Mouse (Mus musculus) G1E (cell line): ENCODE measurements at regions not wholly inside any gene's neighbourhood (a gene's known extent, or its start where the extent isn't known, plus 50 kb on each side); places are given as distances from the start of the nearest gene placed in this dataset.

Experiments
- CTCF ChIP-seq: IDR thresholded peaks from 2 replicates; pipeline ENCODE4 v1.5.1; 2012; ENCODE audit warnings: low read depth, low read length, inconsistent platforms, mixed read lengths
- GATA1 ChIP-seq: IDR thresholded peaks from 2 replicates; pipeline ENCODE4 v1.6.1; 2012; ENCODE audit warnings: borderline replicate concordance, low read length, inconsistent platforms, mixed read lengths
- TAL1 ChIP-seq: conservative IDR thresholded peaks from 2 replicates; pipeline ENCODE4 v1.6.1; 2012; ENCODE audit warnings: low read depth, low read length, inconsistent platforms, mixed read lengths

GRCm38 (mm10) chr2:9642411-9642810 lies 238.6 kb upstream of the 4930412O13Rik start:
- TF ChIP-seq GATA1, result no peak
- TF ChIP-seq CTCF, result no peak
- TF ChIP-seq TAL1, result no peak
